Mouse (Mus musculus): ENCODE results near the gene Cd320.

DNA sequence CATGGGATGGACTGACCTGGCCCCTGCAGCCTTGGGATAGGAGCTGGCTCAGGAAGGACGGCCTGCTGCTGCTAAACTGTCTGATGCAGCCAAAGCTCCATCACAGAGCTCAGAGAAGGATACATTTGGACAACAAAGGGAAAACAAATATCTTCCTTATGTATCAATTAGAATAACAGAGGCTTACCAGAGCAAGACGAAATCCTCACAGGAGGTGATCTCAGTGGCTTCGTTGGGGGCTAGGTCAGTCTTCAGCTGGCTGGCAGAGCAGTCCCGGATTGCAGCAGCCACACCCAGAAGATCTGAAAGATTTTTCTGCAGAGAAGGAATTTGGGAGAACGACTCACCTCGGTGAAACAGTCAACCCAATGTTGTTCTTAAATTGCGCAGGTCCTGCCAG lies 49.5 kb downstream of the Cd320 start:
- no peak for TF ChIP-seq MAFK (IDR thresholded peaks at IDR 0.05; ENCODE audit: borderline replicate concordance, low read depth, low read length)
- no peak for TF ChIP-seq EP300 (IDR thresholded peaks at IDR 0.05; ENCODE audit: low read depth in 1 of 2, low read length in 2 of 2)
- no peak for TF ChIP-seq CHD2 (IDR thresholded peaks at IDR 0.05; ENCODE audit: low read length)
- TF ChIP-seq POLR2A (IDR thresholded peaks at IDR 0.05; ENCODE audit: control insufficient read depth in 1 of 2, insufficient read depth in 1 of 2, low read depth in 1 of 2, low read length in 2 of 2, poor library complexity in 1 of 2) = no peak
- no peak for TF ChIP-seq HCFC1 (IDR thresholded peaks at IDR 0.05; ENCODE audit: low read depth, low read length)
- no peak for TF ChIP-seq CTCF (IDR thresholded peaks at IDR 0.05 in 2 of 3, conservative IDR thresholded peaks at IDR 0.05 in 1 of 3; ENCODE audit: control insufficient read depth in 1 of 3, insufficient read depth in 1 of 3, low read depth in 2 of 3, low read length in 3 of 3, poor library complexity in 1 of 3, severe bottlenecking in 1 of 3)
- TF ChIP-seq ELF1 (IDR thresholded peaks at IDR 0.05; ENCODE audit: low read depth, low read length) = no peak
- TF ChIP-seq POLR2AphosphoS2 (IDR thresholded peaks at IDR 0.05; ENCODE audit: low read length) = no peak
- TF ChIP-seq RAD21 (IDR thresholded peaks at IDR 0.05; ENCODE audit: low read depth, low read length) = no peak
- no peak for TF ChIP-seq ZKSCAN1 (IDR thresholded peaks at IDR 0.05; ENCODE audit: low read depth, low read length)

All from MEL (cell line).